Mouse (Mus musculus): ENCODE results near the gene Defb28.

- TF ChIP-seq GATA1 (IDR thresholded peaks at IDR 0.05; ENCODE audit: borderline replicate concordance, low read length) (no peak), CTCF (IDR thresholded peaks at IDR 0.05; ENCODE audit: low read depth, low read length) (no peak), TAL1 (conservative IDR thresholded peaks at IDR 0.05; ENCODE audit: low read depth, low read length) (no peak)
Observed at GRCm38 (mm10) chr2:152544691-152545090, 26.6 kb downstream of the Defb28 start.

Measured in G1E (cell line).